Mouse (Mus musculus): ENCODE results near the gene Sacm1l. TPM values are rescaled to one million over a fixed set of nuclear protein-coding genes. Genes with fewer than 3 reads are reported as not detected.
A peak's percentile ranks its signal among the peaks of the same experiment; 100 is the strongest.

Gene Sacm1l
- total RNA-seq, 4 experiments from 2014 or later = 54.6 to 69.3 (median 62.3) TPM

GRCm38 (mm10) chr9:123509638-123510604 lies 19.6 kb upstream of the Sacm1l start:
- no peak for DNase-seq (ENCODE audit: low spot score in 2 of 2)

GRCm38 (mm10) chr9:123510926-123511325 lies 18.6 kb upstream of the Sacm1l start:
- no peak for DNase-seq (ENCODE audit: low spot score in 2 of 2)

GRCm38 (mm10) chr9:123512482-123512881 lies 17.1 kb upstream of the Sacm1l start:
- DNase-seq (ENCODE audit: low spot score in 2 of 2) = no peak

- DNase-seq (ENCODE audit: low spot score in 2 of 2) = no peak
Observed at GRCm38 (mm10) chr9:123515087-123515486, 14.5 kb upstream of the Sacm1l start.

DNA sequence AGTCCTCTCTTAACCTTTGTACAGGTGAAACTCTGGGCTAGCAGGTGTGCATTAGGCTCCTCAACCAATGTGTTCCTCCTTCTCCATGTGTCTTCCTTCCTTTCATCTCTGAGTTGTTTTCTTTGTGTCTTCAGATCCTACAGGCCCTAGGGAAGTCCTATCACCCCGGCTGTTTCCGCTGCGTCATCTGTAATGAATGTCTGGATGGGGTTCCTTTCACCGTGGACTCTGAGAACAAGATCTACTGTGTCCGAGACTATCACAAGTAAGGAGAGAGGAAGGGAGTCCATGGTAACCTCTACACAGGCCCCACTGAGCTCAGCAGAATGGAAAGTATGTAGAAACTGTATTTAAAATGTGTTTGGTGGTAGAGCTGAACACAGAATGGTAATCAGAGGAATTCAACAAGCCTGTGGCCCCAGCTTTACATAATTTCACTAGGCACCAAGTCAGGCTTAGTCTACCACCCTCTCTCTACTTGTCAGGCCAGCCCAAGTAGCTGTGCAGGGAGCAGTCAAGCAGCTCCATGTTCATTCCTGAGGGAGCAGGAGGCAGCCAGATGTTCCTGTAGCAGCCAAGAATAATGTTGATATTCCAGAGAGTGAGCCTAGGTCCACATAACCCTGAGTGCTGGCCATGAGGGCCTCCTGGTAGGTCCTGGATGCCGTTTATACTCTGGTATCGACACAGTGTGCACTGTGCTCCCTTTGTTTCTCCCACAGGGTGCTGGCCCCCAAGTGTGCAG lies 12.7 kb upstream of the Sacm1l start:
- DNase-seq (ENCODE audit: low spot score in 2 of 2) = no peak

- no peak for DNase-seq (ENCODE audit: low spot score in 2 of 2)
Observed at GRCm38 (mm10) chr9:123518969-123519894, 10.3 kb upstream of the Sacm1l start.

DNA sequence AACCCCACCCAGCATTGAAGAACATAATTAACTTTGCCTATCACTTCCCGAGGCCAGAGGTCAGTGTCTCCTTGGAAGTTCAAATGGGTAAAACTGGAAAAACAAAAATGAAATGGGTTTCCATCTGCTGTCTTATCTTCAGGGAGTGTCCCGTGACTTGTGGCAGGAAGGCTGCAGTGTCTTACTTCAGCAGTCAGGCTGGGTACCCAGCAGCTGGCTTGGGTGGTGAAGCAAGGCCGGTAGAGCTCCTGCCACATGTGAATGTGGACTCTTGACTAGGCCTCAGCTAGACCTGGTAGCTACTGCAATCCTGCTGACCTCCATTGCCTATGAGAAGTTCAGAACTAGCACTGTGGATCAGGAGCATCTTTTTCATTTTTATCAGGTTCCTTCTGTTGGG lies 8.8 kb upstream of the Sacm1l start:
- DNase-seq (ENCODE audit: low spot score in 2 of 2) = no peak

- DNase-seq (ENCODE audit: low spot score in 2 of 2) = no peak
Observed at GRCm38 (mm10) chr9:123523676-123524075, 5.9 kb upstream of the Sacm1l start.

DNA sequence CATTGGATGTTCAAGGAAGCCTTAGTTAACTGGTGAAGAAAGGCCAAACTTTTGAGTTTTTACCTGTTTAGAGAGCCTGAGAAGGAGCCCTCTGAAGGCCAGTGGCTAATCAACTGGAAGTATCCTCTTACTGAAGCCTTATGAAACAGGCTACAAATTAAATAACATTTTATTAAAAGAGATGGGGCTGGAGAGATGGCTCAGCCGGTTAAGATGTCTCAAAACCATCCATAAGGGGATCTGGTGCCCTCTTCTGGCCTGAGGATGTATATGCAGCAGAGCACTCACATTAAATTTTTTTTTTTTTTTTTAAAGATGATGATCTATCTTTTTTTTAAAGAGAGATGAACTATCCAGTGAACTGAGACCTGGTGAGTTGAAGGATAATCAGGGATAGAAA lies 4.5 kb upstream of the Sacm1l start:
- DNase-seq (ENCODE audit: low spot score in 2 of 2) = peak in 1 of 2 experiments; percentile 43

DNA sequence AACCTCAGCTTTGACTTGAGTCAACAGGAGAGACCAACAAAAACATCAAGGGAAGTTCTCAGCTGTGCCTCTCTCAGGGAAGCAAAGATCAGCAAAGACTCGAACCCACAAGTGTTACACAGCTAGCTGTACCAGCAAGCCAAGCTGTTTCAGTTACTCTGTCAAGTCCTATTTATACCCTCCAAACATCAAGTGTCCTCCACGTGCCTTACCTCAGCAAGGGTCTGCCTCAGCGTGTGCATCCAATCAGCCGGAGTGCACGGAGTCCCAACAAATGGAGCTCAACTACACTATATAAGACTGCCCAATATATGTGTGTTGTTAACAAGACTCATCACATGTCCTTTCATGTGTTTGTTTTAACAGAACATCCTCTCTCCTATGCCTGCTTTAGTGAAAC lies 3.1 kb upstream of the Sacm1l start:
- DNase-seq (ENCODE audit: low spot score in 2 of 2) = no peak

DNA sequence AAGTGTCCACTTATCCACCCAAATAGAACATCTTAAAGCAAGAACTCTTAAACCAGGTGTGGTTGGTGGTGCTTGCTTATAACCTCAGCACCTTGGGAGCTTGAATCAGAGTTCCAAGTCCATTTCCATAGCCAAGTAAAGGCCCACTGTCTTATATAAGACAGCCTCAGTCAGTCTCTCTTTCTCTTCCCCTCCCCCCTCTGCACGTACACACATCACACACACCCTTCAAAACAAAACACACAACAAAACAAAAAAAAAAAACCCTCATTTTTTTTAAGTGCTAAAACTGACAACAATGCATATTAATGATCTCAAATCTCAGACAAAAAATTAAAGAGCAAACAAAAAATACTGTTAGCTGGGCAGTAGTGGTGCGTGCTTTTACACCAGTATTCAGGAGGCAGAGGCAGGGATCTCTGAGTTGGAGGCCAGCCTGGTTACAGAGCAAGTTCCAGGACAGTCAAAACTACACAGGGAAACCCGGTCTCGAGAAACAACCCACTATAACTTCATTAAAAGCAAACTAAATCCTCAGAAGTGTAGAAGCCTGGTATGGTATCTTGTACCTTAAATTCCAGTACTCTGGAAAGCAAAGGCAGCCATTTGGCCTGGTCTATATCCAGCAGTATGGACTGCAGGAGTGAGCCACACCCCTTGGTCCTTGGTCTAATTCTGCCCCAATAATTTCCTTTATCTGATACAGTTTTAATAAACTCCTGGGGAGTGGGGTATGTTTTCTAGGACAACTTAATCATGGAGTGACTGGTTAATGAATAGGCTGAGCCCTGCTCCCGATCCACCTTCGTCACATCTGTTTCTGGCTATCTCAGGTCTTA lies 1.3 kb upstream of the Sacm1l start:
- no peak for DNase-seq (ENCODE audit: low spot score in 2 of 2)

DNA sequence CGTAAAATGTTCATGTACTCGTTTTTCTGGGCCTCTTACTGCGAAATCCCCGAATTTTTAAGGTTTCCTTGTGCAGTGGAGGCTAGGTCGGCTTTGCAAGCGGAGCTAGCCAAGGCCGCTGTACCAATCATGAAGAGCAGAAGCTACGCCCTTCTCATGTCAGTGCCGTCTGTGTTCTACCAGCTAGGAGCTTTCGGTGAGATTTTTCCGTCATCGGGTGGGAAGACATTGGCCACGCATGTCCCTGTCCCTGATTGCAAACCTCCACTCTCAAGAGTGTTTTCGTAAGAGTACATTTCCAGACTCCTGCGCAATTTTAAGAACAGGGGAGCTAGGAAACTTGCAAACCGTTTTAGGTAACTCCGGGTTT lies 648 bp upstream of the Sacm1l start:
- peak in 1 of 2 experiments; percentile 52 for DNase-seq (ENCODE audit: low spot score in 2 of 2)

DNA sequence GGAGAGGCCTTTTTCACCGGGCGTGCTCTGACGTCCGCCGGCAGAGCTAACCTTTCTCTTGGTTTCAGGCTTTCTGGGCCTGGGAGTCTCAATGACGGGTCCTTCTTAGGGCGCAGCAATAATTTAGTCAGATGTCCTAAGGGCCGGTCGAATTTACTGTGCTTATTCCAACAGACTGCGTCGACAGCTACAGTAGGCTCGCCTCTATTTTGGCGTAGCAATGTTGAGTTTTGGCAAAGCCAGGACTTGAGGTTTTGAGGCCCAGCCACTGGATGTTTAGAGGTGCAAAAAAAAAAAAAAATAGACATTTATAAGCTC lies 558 bp downstream of the Sacm1l start:
- DNase-seq (ENCODE audit: low spot score in 2 of 2) = no peak

- no peak for DNase-seq (ENCODE audit: low spot score in 2 of 2)
Observed at GRCm38 (mm10) chr9:123530566-123531130, 1.1 kb downstream of the Sacm1l start.

- DNase-seq (ENCODE audit: low spot score in 2 of 2) = no peak
Observed at GRCm38 (mm10) chr9:123531234-123531633, 1.7 kb downstream of the Sacm1l start.

- no peak for DNase-seq (ENCODE audit: low spot score in 2 of 2)
Observed at GRCm38 (mm10) chr9:123536613-123537012, 7.1 kb downstream of the Sacm1l start.

DNA sequence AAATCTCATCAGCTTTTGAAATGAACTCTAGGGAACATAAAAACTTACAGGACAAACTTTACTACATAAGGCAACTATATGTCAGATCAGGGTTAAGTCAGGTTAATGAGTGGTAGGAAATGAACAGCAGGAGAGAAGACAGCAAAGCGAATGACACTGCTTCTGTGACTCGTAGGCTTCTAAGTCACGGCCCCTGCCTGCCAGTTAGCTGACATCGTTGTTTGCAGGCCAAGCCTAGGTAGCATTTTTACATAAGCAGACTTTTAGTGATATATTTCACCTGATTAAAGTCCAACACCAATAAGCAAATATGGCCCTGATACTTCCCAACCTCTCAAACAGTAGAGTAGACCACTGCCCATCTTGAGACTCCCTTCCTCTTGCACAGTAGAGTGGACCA lies 8.6 kb downstream of the Sacm1l start:
- no peak for DNase-seq (ENCODE audit: low spot score in 2 of 2)

GRCm38 (mm10) chr9:123539093-123539492 lies 9.5 kb downstream of the Sacm1l start:
- no peak for DNase-seq (ENCODE audit: low spot score in 2 of 2)

GRCm38 (mm10) chr9:123539823-123540222 lies 10.3 kb downstream of the Sacm1l start:
- DNase-seq (ENCODE audit: low spot score in 2 of 2) = no peak

- DNase-seq (ENCODE audit: low spot score in 2 of 2) = no peak
Observed at GRCm38 (mm10) chr9:123554599-123554998, 25.0 kb downstream of the Sacm1l start.
